Mouse (Mus musculus): ENCODE measurements at regions not wholly inside any gene's neighbourhood (a gene's known extent, or its start where the extent isn't known, plus 50 kb on each side); places are given as distances from the start of the nearest gene placed in this dataset.

- no peak for DNase-seq (ENCODE audit: low spot score in 2 of 2)
Observed at GRCm38 (mm10) chr10:91583204-91583603, 402.1 kb upstream of the Tmpo start.

- no peak for DNase-seq (ENCODE audit: low spot score in 2 of 2)
Observed at GRCm38 (mm10) chr10:91580959-91581358, 399.8 kb upstream of the Tmpo start.

DNA sequence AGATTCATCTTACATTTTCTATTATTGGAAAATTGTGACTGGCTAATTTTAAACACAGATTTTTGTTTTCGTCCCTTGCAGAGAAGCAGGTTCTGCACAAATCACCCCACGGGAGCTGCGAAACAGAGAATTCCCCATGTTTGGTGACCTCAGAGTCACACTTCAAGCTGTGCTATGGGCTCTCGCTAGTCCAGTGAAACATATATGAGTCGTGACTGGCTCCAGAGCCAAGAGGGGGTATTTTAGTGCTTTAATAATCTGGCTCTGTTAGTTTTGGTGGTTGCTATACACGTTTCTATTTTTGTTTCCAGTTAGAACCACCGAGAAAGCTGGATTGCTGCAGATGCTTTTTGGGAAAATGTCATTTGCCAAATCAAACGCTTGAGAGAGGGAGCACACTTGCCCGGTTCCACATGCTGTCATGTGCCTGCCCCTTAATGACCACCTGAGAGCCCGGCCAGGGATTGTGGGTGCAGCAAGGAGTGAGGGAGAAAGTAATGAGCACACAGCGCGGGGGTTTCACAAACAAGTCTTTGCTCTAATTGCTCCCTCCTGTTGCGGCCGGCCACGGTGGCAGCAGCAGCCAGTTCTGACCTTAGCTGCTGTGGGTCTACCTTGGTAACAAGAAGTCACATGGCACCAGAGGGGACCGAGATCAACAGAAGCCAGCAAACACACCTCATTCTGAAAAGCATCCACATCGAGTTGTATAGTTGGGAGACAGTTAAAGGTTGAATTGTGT lies 394.4 kb upstream of the Tmpo start:
- DNase-seq (ENCODE audit: low spot score in 2 of 2) = no peak

DNA sequence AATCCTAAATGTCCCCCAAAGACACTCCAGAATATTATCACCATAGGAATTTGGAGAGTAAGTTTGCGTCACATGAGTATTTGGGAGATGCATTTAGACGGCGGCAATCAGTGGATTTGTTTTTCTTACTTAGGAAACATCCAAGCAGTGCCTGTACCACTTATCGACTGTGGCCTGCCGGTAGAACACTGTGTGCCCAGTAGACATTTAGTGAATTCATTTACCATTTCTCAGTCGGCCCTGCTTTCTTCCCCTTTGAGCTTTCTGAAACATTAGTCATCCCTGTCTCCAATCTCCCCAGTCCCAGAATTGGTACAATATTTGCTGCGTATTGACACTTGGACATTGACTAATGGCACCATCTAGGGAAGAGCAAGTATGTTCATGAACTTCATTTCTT lies 391.7 kb upstream of the Tmpo start:
- DNase-seq (ENCODE audit: low spot score in 2 of 2) = no peak

DNA sequence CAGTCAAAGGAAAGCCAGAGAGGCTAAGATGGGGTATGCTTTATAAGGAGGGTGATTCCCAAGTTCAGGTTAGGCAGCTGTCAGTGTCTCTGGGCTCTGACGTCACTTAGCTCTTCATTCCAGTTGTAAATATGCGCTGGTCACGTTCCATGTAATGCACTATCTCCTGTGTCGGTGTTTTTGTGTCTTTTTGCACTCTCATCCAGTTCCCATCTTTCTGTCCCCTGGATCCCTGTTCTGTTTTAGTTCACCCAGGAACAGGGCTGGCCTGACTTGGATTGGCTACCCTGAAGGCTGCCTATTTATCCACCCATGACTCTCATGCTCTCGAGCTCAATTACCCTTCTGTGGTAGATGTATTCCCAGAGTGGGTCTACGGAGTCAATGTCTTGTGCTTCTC lies 387.9 kb upstream of the Tmpo start:
- no peak for DNase-seq (ENCODE audit: low spot score in 2 of 2)

DNA sequence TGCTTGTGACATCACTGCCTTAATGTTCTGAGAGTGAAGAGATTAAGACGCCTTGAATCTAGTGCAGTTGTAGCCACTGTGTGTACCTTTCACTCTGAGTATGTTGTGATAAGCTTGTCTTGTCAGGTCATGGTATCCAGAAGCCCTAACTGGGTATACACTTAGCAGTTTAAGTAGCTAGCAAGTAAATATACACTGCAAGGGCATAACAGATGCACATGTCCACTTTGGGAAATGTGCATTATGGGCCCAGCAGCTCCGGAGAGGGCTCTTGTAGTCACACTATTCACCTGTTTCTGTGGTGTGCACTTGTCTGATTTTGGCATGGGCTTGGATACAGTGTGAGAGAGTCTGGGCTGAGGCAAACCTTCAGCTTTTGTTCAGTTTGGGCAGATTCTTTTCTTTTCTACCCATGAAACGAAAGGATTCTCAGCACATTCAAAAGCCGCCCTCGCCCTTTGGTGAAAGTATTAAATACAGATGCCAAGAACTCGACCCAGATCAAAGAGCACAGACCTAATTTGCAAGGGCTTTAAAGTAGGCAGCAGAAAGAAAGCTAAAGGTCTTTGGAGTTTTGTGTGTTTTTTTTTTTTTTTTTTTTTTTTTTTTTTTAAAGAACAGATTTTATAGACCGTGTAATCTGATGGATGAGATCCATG lies 385.1 kb upstream of the Tmpo start:
- DNase-seq (ENCODE audit: low spot score in 2 of 2) = no peak

DNA sequence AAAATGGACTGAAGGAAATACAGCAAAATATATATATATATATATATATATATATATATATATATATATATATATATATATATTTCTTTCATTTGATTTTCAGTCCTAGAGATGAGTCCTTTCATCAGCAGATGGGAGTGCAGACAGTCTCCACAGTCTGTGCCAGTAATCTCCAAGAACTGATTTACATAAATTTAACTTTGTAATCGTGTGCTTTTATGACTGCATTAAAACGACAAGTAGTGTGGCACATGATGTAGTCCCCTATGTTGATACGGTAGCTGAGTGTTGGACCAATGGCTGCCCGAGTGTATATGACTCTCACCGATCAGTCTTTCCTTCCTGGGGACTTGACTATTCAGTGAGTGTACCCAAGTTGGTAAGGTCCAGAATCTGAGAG lies 378.2 kb upstream of the Tmpo start:
- no peak for DNase-seq (ENCODE audit: low spot score in 2 of 2)

DNA sequence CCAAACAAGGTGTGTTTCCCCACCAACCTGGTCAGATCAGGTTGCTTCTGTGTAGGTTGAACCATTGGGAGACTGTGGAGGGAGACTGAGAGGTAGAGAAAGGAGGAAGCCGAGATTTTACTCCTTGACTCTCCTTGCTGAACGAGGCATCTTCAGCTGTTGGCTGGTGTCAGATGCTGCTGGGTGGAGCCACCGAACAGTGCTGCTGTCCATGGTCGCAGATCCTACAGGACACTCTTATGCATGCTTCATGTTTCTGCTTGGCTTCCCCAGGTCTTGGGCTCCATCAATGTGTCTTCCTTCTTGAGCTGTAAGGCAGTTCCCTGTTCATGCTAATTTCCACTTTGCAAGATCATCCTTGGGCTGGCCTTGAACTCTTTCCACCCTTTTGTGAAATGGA lies 367.0 kb upstream of the Tmpo start:
- DNase-seq (ENCODE audit: low spot score in 2 of 2) = no peak

DNA sequence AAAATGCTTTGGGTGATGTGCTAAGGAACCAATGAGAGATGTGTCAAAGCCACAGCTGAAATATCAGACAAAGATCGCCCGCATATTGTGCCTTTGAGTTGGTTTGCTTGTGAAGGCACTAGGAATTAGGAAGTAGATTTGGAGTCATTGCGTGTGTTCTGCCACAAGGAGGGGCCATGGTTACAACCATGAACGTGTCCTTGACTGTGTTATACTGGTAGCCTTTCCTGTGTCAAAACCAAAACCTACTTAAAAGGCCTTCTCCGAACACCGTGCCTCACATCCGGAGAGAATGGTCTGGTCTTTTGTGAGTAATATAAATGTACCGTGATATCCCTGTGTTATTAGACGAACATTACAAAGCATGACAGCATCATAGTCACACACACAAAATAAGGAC lies 365.0 kb upstream of the Tmpo start:
- DNase-seq (ENCODE audit: low spot score in 2 of 2) = peak; percentile 42 to 43

DNA sequence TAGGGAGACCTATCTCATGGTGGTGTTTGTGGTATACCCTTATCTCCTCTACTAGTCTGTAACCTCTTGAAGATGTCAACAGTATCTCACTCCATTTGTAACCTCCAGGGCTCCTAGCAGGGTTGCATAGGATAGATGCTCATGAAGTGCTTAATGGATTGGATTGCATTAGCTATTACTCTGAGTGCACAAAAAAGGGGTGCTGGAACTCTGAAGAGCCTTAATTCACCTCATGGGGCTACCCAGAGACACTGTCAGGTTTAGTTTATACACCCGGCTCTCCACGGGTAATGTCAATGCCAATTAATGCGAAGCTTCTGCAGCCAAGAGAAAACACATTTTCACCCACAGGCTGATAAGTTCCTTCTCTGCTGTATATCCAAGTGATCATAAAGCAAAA lies 364.3 kb upstream of the Tmpo start:
- no peak for DNase-seq (ENCODE audit: low spot score in 2 of 2)

GRCm38 (mm10) chr10:91543167-91543918 lies 362.2 kb upstream of the Tmpo start:
- DNase-seq (ENCODE audit: low spot score in 2 of 2) = no peak

DNA sequence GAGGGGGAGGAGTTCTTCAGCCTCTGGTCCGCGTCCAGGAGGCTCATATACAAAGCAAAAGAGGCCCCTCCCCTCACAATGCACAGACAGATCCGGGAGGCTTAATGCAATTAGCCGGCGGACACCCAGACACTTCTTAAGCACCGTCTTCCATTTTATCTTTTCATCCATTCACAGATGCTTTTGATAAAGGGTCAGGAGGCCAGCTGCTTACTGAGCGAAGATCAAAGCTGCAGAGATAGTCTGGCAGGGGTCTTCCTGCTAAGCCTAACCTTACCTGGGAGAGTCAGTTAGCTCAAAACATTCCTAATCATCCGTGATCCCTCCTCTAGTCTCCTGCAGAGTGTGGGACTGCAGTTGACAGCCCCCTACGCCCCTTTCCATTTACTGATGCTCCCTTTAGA lies 361.1 kb upstream of the Tmpo start:
- DNase-seq (ENCODE audit: low spot score in 2 of 2) = no peak

DNA sequence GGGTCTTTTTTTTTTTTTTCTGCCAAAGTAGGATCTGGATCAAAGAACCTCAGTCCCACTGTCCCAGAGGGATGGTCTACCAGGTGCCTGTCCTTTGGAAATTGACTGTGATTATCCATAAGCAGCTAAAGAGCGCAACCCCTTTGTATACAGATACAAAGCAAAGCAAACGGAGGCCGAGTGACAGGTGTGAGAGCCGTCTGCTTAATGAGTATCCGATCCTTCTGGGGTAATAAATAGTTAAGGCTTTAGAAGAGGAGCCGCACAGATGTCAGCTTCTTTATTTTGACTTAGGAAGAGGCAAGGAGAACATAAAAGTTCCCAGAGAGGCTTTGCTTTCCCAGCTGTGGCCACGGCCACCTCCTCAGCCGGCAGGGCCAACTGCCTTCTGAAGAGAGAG lies 356.1 kb upstream of the Tmpo start:
- no peak for DNase-seq (ENCODE audit: low spot score in 2 of 2)

- no peak for DNase-seq (ENCODE audit: low spot score in 2 of 2)
Observed at GRCm38 (mm10) chr10:91535392-91535791, 354.3 kb upstream of the Tmpo start.

DNA sequence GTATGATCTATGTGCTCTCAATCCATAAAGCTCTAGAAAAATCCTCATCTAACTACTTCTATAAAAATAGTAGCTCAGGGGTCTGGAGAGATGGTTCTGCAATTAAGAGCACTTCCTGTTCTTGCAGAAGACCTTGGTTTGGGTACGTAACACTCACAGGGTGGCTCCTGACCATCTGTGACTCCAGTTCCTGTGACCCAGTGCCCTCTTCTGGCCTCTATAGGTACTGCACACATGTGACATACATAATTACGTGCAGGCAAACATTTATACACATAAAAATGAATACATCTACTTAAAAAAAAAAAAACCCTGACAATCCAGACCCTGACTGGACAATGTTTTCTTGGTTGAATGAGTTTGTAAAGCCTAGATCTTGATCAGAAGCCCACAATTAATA lies 347.2 kb upstream of the Tmpo start:
- no peak for DNase-seq (ENCODE audit: low spot score in 2 of 2)

- DNase-seq (ENCODE audit: low spot score in 2 of 2) = no peak
Observed at GRCm38 (mm10) chr10:91521168-91521567, 340.1 kb upstream of the Tmpo start.

- no peak for DNase-seq (ENCODE audit: low spot score in 2 of 2)
Observed at GRCm38 (mm10) chr10:91515021-91515371, 333.9 kb upstream of the Tmpo start.

GRCm38 (mm10) chr10:91514163-91515020 lies 333.3 kb upstream of the Tmpo start:
- DNase-seq (ENCODE audit: low spot score in 2 of 2) = no peak

DNA sequence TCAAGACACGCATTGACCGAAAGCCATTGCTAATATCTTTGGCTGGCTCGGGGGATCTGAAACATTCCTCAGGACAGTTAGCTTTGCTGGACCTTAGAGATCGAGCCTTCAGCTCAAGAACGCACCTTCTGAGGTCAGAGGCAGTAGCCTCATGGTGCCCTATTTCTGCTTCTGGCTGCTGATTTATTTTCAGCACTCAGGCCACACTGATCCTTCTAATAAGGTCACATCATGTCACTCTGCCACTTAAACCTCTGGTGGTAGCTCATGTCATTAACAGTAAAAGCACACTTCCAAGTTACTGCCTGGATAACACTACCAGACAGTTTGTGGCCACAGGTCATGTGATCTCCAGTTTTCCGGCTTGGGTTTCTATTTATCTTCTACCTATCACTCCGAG lies 325.9 kb upstream of the Tmpo start:
- no peak for DNase-seq (ENCODE audit: low spot score in 2 of 2)

GRCm38 (mm10) chr10:91504891-91505290 lies 323.8 kb upstream of the Tmpo start:
- peak; percentile 11 to 14 for DNase-seq (ENCODE audit: low spot score in 2 of 2)

DNA sequence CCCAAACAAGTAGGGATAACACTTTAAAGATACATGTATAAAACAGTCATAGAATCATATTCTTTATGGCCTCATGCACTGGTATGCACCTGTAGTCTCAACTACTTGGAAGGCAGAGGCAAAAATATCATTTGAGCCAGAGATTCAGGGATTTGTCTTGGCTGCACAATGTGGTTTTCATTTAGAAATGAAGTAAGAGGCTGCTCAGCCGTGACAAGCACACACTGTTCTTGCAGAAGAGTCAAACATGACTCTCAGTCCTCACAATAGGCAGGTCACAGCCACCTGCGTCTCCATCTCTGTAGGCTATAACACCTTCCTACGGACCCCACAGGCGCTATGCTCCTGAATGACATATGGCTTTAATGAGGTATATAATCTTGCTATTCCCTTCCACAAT lies 317.4 kb upstream of the Tmpo start:
- DNase-seq (ENCODE audit: low spot score in 2 of 2) = no peak

GRCm38 (mm10) chr10:91464691-91465090 lies 283.6 kb upstream of the Tmpo start:
- no peak for DNase-seq (ENCODE audit: low spot score in 2 of 2)

Measured in layer of hippocampus, adult 8-10 months (tissue).